Mouse (Mus musculus): Measurements from ENCODE around the gene Mctp2. TPM values are rescaled to one million over a fixed set of nuclear protein-coding genes. Genes with fewer than 3 reads are reported as not detected.

Gene Mctp2
- polyA plus RNA-seq, 1 experiment = 0.21 TPM

DNA sequence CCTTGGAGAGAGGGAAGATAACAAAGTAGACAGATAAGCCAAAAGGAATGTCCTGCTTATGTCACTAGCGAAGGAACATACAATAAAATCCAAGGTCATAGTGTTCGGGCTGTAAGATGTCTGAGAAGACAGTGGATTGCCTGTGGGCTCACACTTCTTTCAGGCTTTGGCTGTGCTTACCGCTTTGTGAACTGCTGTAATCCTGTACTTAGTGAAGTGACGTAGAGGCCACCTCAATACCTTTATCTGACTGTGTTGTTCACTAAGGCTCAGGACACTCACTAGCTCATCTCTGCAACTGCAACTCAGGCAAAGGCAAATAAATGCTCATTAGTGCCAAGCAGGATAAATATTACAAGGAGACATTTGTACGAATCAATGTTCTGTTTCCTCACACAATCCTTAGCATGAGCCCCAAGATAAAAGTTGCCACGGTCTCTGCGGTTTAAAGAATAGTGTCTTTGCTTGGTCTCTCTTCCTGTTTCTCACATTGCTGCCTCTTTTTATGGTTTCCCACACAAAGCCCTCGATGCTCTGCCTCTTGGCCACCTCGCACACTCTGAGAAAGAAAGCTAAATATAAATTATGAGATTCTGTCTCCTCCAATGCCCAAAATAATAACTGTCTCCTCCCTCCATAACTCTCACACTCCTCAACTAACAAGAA lies 8.1 kb upstream of the Mctp2 start:
- no peak for TF ChIP-seq POLR2A (IDR thresholded peaks at IDR 0.05; ENCODE audit: control insufficient read depth, low read depth, low read length)
- TF ChIP-seq CTCF (IDR thresholded peaks at IDR 0.05; ENCODE audit: control insufficient read depth, insufficient read depth, insufficient replicate concordance, low read depth, low read length) = no peak
- Histone ChIP-seq H3K4me3 (ENCODE audit: control insufficient read depth, low read depth, low read length) (no peak overlapping the region), H3K27ac (ENCODE audit: control insufficient read depth, insufficient read depth, low read depth, low read length) (no peak overlapping the region), H3K36me3 (ENCODE audit: control insufficient read depth, insufficient read depth, low read length) (no peaks in the 10 kb centered on the region), H3K4me1 (ENCODE audit: control insufficient read depth, insufficient read depth, low read length) (no peaks in the 10 kb centered on the region), H3K27me3 (ENCODE audit: control insufficient read depth, insufficient read depth, low read length) (no peaks in the 10 kb centered on the region)

DNA sequence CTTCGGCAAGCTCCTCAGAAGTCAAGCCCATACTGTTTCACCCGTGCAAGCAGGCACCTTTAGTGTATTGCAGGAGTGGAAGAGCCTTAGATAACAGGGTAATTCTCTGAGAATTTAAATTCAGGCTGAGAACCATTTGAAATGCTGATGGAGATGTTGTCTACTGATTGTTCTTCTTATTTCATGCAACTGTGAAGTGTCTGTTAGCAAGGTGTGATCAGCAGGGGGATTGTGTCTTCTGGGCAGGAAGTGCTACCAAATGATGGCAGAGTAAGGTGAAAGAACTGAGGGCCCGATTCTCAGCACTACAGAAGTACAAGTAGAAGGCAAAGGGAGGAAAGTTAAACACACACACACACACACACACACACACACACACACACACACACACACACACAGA lies 7.5 kb upstream of the Mctp2 start:
- Histone ChIP-seq H3K27me3 (ENCODE audit: control insufficient read depth, insufficient read depth, low read length) (no peaks in the 10 kb centered on the region), H3K36me3 (ENCODE audit: control insufficient read depth, insufficient read depth, low read length) (no peaks in the 10 kb centered on the region), H3K27ac (ENCODE audit: control insufficient read depth, insufficient read depth, low read depth, low read length) (no peak overlapping the region), H3K4me1 (ENCODE audit: control insufficient read depth, insufficient read depth, low read length) (no peaks in the 10 kb centered on the region), H3K4me3 (ENCODE audit: control insufficient read depth, low read depth, low read length) (no peak overlapping the region)
- TF ChIP-seq CTCF (IDR thresholded peaks at IDR 0.05; ENCODE audit: control insufficient read depth, insufficient read depth, insufficient replicate concordance, low read depth, low read length) (no peak), POLR2A (IDR thresholded peaks at IDR 0.05; ENCODE audit: control insufficient read depth, low read depth, low read length) (no peak)

DNA sequence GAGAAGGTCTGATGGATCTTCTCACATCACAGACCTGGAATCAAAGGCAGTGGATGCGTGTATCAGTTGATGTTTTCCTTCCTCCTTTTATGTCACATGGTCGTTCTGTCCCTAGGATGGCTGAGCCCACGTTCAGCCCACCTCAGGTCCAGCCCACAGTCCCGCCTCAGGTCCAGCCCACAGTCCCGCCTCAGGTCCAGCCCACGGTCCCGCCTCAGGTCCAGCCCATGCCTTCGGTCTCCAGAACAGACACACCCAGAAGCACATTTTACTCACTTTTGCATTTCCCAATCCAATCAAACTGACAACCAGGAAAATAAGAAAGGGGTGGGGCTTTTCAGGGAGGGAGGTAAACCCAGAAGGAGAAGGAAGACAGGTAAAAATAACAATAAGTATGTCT lies 5.2 kb upstream of the Mctp2 start:
- no peaks in the 10 kb centered on the region for H3K27me3 ChIP-seq (ENCODE audit: control insufficient read depth, insufficient read depth, low read length)
- H3K27ac ChIP-seq (ENCODE audit: control insufficient read depth, insufficient read depth, low read depth, low read length) = no peak overlapping the region
- H3K36me3 ChIP-seq (ENCODE audit: control insufficient read depth, insufficient read depth, low read length) = no peaks in the 10 kb centered on the region
- TF ChIP-seq CTCF (IDR thresholded peaks at IDR 0.05; ENCODE audit: control insufficient read depth, insufficient read depth, insufficient replicate concordance, low read depth, low read length) = no peak
- TF ChIP-seq POLR2A (IDR thresholded peaks at IDR 0.05; ENCODE audit: control insufficient read depth, low read depth, low read length) = no peak
- H3K4me1 ChIP-seq (ENCODE audit: control insufficient read depth, insufficient read depth, low read length) = peaks cover 3% of the 10 kb centered on the region
- H3K4me3 ChIP-seq (ENCODE audit: control insufficient read depth, low read depth, low read length) = no peak overlapping the region

DNA sequence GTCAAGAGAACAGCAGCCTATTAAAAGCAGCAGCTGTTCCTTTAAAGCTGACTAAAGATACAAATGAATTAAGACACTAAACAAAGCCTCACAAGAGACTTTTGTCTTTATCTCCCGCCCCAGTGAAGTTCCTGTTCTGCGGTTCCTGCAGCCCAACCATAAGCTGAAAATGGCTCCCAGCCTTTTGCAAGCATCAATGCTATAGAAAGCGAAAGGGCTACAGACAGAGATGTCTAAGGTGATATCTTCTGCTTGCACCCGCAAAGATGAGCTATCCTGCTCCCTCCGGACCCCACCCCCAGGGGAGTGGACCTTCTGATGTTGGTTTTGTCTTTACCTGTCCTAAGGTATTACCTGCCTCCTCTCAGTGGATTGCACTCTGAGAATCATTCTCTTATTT lies 1.7 kb upstream of the Mctp2 start:
- Histone ChIP-seq H3K27ac (ENCODE audit: control insufficient read depth, insufficient read depth, low read depth, low read length) (no peak overlapping the region), H3K4me1 (ENCODE audit: control insufficient read depth, insufficient read depth, low read length) (peaks cover 7% of the 10 kb centered on the region), H3K4me3 (ENCODE audit: control insufficient read depth, low read depth, low read length) (no peak overlapping the region), H3K27me3 (ENCODE audit: control insufficient read depth, insufficient read depth, low read length) (no peaks in the 10 kb centered on the region), H3K36me3 (ENCODE audit: control insufficient read depth, insufficient read depth, low read length) (no peaks in the 10 kb centered on the region)
- no peak for TF ChIP-seq POLR2A (IDR thresholded peaks at IDR 0.05; ENCODE audit: control insufficient read depth, low read depth, low read length)
- no peak for TF ChIP-seq CTCF (IDR thresholded peaks at IDR 0.05; ENCODE audit: control insufficient read depth, insufficient read depth, insufficient replicate concordance, low read depth, low read length)

DNA sequence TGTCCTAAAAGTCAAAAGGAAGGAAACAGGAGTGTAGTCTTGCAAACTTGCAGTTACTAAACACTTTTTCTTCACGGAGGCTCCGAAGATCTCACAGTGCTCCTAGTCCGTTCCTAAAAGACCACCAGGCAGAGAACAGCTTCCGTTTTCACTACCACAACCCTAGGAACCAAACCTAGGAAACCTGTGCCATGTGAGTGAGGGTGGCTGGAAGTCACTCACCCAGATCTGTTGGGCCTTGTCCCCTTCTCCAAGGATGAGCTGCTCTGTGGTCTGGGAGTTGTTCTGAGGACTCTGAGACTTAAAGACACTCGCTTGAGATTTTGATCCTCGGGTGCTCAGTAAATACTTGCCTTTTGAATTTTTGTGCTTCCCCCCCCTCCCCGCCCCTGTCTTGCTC lies 439 bp upstream of the Mctp2 start:
- no peak overlapping the region for H3K27ac ChIP-seq (ENCODE audit: control insufficient read depth, insufficient read depth, low read depth, low read length)

DNA sequence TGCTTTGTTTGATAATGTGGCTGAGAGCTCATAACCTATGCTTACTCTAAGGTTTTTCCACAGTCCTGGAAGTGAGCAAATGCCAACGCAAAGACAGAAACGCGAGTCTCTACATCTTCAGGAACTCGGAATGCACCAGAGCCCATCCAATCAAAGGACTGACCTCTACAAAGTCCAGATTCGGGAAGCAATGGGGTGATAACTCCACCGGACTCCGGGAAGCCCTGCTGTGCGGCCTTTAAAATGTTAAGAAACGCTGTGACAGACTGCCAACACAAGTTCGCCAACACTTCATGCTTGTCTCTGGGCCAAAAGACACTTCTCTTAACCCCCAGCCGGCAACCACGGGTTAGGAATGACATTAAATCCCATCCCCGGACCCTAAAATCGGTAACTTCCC lies 437 bp downstream of the Mctp2 start:
- no peaks in the 10 kb centered on the region for H3K36me3 ChIP-seq (ENCODE audit: control insufficient read depth, insufficient read depth, low read length)
- H3K4me3 ChIP-seq (ENCODE audit: control insufficient read depth, low read depth, low read length) = no peak overlapping the region
- H3K27ac ChIP-seq (ENCODE audit: control insufficient read depth, insufficient read depth, low read depth, low read length) = no peak overlapping the region
- peaks cover 7% of the 10 kb centered on the region for H3K4me1 ChIP-seq (ENCODE audit: control insufficient read depth, insufficient read depth, low read length)
- TF ChIP-seq POLR2A (IDR thresholded peaks at IDR 0.05; ENCODE audit: control insufficient read depth, low read depth, low read length) = no peak
- TF ChIP-seq CTCF (IDR thresholded peaks at IDR 0.05; ENCODE audit: control insufficient read depth, insufficient read depth, insufficient replicate concordance, low read depth, low read length) = no peak
- no peaks in the 10 kb centered on the region for H3K27me3 ChIP-seq (ENCODE audit: control insufficient read depth, insufficient read depth, low read length)

More for the DNA sequence above, 439 bp upstream of the Mctp2 start:
- H3K4me1 ChIP-seq (ENCODE audit: control insufficient read depth, insufficient read depth, low read length) = peaks cover 7% of the 10 kb centered on the region
- no peaks in the 10 kb centered on the region for H3K36me3 ChIP-seq (ENCODE audit: control insufficient read depth, insufficient read depth, low read length)
- H3K27me3 ChIP-seq (ENCODE audit: control insufficient read depth, insufficient read depth, low read length) = no peaks in the 10 kb centered on the region
- H3K4me3 ChIP-seq (ENCODE audit: control insufficient read depth, low read depth, low read length) = peak overlapping the region; percentile 67
- TF ChIP-seq CTCF (IDR thresholded peaks at IDR 0.05; ENCODE audit: control insufficient read depth, insufficient read depth, insufficient replicate concordance, low read depth, low read length) (no peak), POLR2A (IDR thresholded peaks at IDR 0.05; ENCODE audit: control insufficient read depth, low read depth, low read length) (no peak)

DNA sequence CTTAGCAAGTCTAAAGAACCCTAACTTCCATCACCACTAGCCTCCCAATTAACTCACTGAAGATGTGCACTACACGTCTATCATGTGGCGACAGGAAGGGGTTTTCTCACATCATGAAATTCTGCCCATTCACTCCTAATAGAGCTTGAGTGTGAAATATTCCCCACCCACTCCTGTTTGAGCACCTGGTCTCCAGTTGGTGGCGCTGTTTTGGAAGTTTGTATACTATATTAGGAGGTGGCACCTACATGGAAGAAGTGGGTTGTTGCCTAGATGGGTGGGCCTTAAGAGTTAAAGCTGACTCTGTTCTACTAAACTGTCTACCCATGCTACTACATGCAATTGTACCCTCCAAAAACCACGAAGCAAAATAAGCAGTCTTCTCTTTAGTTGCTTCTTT lies 4.7 kb downstream of the Mctp2 start:
- Histone ChIP-seq H3K36me3 (ENCODE audit: control insufficient read depth, insufficient read depth, low read length) (no peaks in the 10 kb centered on the region), H3K4me1 (ENCODE audit: control insufficient read depth, insufficient read depth, low read length) (peaks cover 5% of the 10 kb centered on the region), H3K27ac (ENCODE audit: control insufficient read depth, insufficient read depth, low read depth, low read length) (no peak overlapping the region), H3K27me3 (ENCODE audit: control insufficient read depth, insufficient read depth, low read length) (no peaks in the 10 kb centered on the region), H3K4me3 (ENCODE audit: control insufficient read depth, low read depth, low read length) (no peak overlapping the region)
- TF ChIP-seq POLR2A (IDR thresholded peaks at IDR 0.05; ENCODE audit: control insufficient read depth, low read depth, low read length) (no peak), CTCF (IDR thresholded peaks at IDR 0.05; ENCODE audit: control insufficient read depth, insufficient read depth, insufficient replicate concordance, low read depth, low read length) (no peak)

Measured in testis, adult 2 months (tissue).